Mouse (Mus musculus) kidney, postnatal 10 days (tissue): Measurements from ENCODE around the gene Zfp202.
A peak's percentile ranks its signal among the peaks of the same experiment; 100 is the strongest.

Source experiments
- DNase-seq: peaks from one replicate; pipeline ENCODE4 v3.0.0; 2021; ENCODE audit warnings: mixed read lengths

Gene Zfp202

GRCm38 (mm10) chr9:40241223-40241801, 49.2 kb downstream of the Zfp202 start:
- DNase-seq, result peak; percentile 50

DNA sequence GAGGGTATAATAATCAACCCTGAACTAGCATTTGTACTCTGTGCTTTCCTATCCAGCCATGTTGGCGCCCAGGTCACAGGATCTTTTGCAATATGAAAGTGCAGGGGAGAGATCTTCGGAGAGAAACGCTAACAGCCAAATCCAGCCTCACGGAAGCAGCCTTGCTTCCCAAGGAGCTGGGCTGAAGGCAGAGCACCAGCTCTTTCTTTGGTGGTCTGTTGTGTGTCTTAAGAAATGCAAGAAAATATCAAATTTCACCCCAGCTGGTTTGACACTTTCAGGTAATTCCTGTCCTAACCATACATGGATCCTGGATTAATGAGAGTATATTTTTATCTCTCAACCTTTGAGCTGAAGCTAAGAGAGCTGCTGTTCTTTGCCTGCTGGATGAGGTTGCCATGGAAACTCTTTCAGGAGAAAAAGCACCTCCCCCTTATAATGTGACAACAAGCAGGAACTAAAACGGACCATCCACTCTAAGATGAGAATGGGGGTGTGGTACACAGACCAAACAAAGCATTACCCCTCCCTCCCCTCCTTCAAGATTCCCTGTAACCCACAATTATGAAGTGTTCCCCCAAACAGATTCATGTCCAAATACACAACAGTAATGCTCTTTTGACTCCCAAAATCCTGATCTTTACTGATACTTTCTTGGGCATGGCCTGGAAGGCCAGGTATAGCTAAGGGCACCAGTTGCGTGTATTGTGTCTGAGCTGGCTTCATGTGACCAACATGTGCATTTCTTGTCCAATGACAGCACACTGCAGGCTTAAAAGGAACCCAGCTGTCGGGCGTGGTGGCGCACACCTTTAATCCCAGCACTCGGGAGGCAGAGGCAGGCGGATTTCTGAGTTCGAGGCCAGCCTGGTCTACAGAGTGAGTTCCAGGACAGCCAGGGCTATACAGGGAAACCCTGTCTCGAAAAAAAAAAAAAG, 50.1 kb downstream of the Zfp202 start:
- DNase-seq, result peak; percentile 16

DNA sequence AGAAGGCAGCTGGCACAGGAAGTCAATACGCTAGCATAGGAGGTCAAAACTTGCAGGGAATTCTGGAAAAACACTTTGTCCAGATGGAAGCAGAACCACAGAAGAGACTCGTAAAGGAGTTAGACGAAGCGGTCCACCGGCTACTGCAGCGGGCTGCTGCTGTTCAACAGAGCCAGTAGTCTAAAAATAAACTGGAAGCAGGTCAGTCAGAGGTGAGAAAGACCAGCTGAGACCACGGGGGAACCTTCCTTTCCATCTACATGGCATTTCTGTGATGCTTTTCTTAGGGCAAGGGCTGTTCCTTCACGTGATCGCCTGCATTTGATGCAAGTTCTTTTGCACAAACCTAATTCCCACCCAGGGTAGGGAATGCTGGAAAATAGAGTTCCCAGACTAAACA, 53.4 kb downstream of the Zfp202 start:
- no peak for DNase-seq

- no peak for DNase-seq
Measured at GRCm38 (mm10) chr9:40245974-40246665, 54.0 kb downstream of the Zfp202 start.

- no peak for DNase-seq
Measured at GRCm38 (mm10) chr9:40246702-40247101, 54.6 kb downstream of the Zfp202 start.

DNA sequence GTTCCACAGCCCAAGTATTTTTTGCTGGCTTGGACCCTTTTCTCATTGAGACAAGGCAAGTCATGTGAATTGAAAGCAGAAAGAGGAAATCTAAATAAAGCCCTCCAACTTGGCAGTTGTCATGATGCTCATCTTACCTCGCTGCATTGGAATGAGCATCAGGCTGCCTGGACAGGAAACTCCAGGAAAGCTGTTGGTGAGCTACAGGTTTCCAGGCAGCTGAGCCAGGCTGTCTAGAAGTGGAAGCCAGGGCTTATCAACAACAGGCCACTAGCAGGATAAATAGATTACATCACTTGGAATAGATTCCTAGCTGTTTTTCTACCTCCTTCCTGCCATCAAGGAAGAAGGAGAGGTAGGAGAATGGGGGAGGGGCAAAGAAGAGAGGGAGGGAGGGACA, 57.0 kb downstream of the Zfp202 start:
- DNase-seq, result no peak

DNA sequence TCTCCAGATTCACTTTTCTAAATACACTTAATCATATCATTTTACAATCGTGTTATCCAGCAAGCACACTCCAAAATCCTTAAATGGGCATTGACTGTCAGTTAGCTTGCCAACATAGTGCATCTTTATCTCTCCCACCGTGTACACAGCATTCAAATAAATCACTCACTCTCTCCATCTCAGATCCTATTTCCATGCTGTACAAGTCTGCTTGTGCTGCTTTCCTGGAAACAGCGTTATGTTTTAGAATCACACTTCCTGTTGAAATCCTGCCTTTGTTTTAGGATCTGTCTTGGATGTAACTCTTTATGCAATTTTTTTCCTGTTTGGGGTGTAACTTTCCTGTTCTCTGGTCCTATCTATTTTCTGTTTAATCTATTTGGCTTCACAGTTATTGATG, 60.3 kb downstream of the Zfp202 start:
- DNase-seq, result no peak
